Mouse (Mus musculus) heart, embryonic 13.5 days (tissue): Measurements from ENCODE around the gene Chd1. TPM values are rescaled to one million over a fixed set of nuclear protein-coding genes. Genes with fewer than 3 reads are reported as not detected.
"Not testable (repeated sequence)": the region's sequence is repeated elsewhere in the genome, so short reads cannot be mapped to it uniquely, and the experiment has no call there.

Experiments used
- ATAC-seq: fragments of 200-750 bp; cut with Nextera tagmentation; 2 replicates; pipeline ENCODE4 v1.8.0; 2017; ENCODE audit warnings: moderate TSS enrichment; ENCODE audit not compliant: insufficient number of reproducible peaks, low FRiP score, low TSS enrichment; ENCODE audit errors: extremely low read depth
- H3K27ac ChIP-seq: fragments of 300-500 bp; sonication (generic); replicated peaks from 2 replicates; pipeline ENCODE4 v1.5.1; 2015; ENCODE audit warnings: moderate library complexity, mild to moderate bottlenecking, inconsistent platforms
- H3K27me3 ChIP-seq: fragments of 300-500 bp; sonication (generic); replicated peaks from 2 replicates; pipeline ENCODE4 v1.6.1; 2015; ENCODE audit warnings: mild to moderate bottlenecking, inconsistent platforms
- H3K36me3 ChIP-seq: fragments of 300-500 bp; sonication (generic); 2 replicates; pipeline ENCODE4 v1.6.1; 2015; ENCODE audit warnings: mild to moderate bottlenecking, inconsistent platforms
- H3K4me1 ChIP-seq: fragments of 300-500 bp; sonication (generic); 2 replicates; pipeline ENCODE4 v1.6.1; 2015; ENCODE audit warnings: inconsistent platforms
- H3K4me2 ChIP-seq: fragments of 300-500 bp; sonication (generic); 2 replicates; pipeline ENCODE4 v1.6.1; 2015; ENCODE audit warnings: inconsistent platforms, mild to moderate bottlenecking, moderate library complexity
- H3K4me3 ChIP-seq: fragments of 300-500 bp; sonication (generic); 2 replicates; pipeline ENCODE4 v1.5.1; 2015; ENCODE audit warnings: moderate library complexity, mild to moderate bottlenecking, inconsistent platforms
- H3K9ac ChIP-seq: fragments of 300-500 bp; sonication (generic); 2 replicates; pipeline ENCODE4 v1.6.1; 2015; ENCODE audit warnings: inconsistent platforms, mild to moderate bottlenecking, moderate library complexity
- H3K9me3 ChIP-seq: fragments of 300-500 bp; sonication (generic); 2 replicates; pipeline ENCODE4 v1.6.1; 2016; ENCODE audit warnings: inconsistent platforms
- WGBS: fragments of 180-500 bp; shearing (Covaris S2); methylation state at CpG from one replicate; pipeline ENCODE4 v1.1.7; 2015; ENCODE audit warnings: mixed read lengths; 5-methylcytosine and 5-hydroxymethylcytosine counted together
- polyA plus RNA-seq: library from polyadenylated mRNA; unstranded; fragments of >200 nt; fragmentation: Nextera tagmentation; extraction: Ambion mirVana; gene quantifications from 2 replicates; pipeline ENCODE4 v1.2.1, GENCODE M21; 2015

Gene Chd1
- polyA plus RNA-seq, 1 experiment from 2014 or later = 15.9 TPM

DNA sequence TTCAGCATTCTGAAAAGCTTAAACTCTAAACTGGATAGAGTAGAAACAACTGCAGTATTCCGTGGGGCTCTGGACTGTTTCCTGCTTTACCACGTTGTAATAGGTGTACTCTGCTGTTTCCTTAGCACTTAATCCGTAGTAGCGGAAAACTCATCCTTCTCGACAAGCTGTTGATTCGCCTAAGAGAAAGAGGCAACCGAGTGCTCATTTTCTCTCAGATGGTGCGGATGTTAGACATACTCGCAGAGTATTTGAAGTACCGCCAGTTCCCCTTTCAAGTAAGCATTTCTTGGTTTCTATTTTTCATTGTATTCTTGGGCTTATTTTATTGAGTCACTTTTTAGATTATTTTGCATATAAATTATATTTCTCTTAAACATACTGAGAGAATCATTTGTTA, 38.2 kb downstream of the Chd1 start:
- H3K4me2 ChIP-seq = no peak overlapping the region
- peaks cover 72% of the 10 kb centered on the region for H3K36me3 ChIP-seq
- peaks cover 5% of the 10 kb centered on the region; the same call in 1 of the 2 replicates for H3K4me1 ChIP-seq
- no peaks in the 10 kb centered on the region for H3K27me3 ChIP-seq
- no peaks in the 10 kb centered on the region for H3K9me3 ChIP-seq
- H3K27ac ChIP-seq = peak overlapping the region; percentile 48
- no peak overlapping the region for H3K4me3 ChIP-seq
- ATAC-seq = no peak
- H3K9ac ChIP-seq = no peak overlapping the region
- 79% methylated on average over 10 of the region's 10 CpGs for WGBS

GRCm38 (mm10) chr17:15743379-15743778, 38.6 kb downstream of the Chd1 start:
- H3K9me3 ChIP-seq = no peaks in the 10 kb centered on the region
- peaks cover 5% of the 10 kb centered on the region; the same call in 1 of the 2 replicates for H3K4me1 ChIP-seq
- H3K36me3 ChIP-seq = peaks cover 72% of the 10 kb centered on the region
- H3K4me3 ChIP-seq = no peak overlapping the region
- no peaks in the 10 kb centered on the region for H3K27me3 ChIP-seq
- WGBS = 70% methylated on average over 5 of the region's 5 CpGs
- H3K9ac ChIP-seq = no peak overlapping the region
- H3K4me2 ChIP-seq = no peak overlapping the region
- peak overlapping the region; percentile 72 for H3K27ac ChIP-seq
- ATAC-seq = no peak

GRCm38 (mm10) chr17:15746696-15747095, 41.9 kb downstream of the Chd1 start:
- H3K4me2 ChIP-seq = no peak overlapping the region
- H3K9me3 ChIP-seq = no peaks in the 10 kb centered on the region
- no peak overlapping the region for H3K4me3 ChIP-seq
- WGBS = 83% methylated on average over 11 of the region's 11 CpGs
- ATAC-seq = no peak
- H3K36me3 ChIP-seq = peaks cover 83% of the 10 kb centered on the region
- no peak overlapping the region for H3K27ac ChIP-seq
- H3K4me1 ChIP-seq = peaks cover 5% of the 10 kb centered on the region; the same call in 1 of the 2 replicates
- H3K27me3 ChIP-seq = no peaks in the 10 kb centered on the region
- H3K9ac ChIP-seq = no peak overlapping the region

DNA sequence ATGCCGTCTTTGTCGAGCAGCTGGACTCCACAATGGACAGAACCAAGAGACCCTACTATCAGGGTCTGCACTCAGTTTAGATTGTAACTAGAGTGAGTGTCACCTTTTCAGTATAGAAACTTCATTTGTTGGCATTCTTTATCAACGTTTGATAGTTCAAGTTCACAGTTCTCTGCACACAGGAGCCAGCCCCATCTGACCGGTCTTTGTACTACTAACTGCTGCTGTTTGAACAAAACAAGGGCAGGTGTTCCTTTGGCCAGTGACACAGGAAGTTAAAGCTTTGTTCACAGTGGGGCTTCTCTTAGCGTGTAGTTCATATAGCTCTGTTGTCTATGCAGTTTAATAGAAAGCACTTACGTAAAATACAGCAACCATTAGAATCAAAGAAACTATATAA, 43.3 kb downstream of the Chd1 start:
- Histone ChIP-seq H3K27ac (no peak overlapping the region), H3K9me3 (no peaks in the 10 kb centered on the region), H3K4me1 (peaks cover 5% of the 10 kb centered on the region; the same call in 1 of the 2 replicates), H3K9ac (no peak overlapping the region), H3K27me3 (no peaks in the 10 kb centered on the region), H3K36me3 (peaks cover 81% of the 10 kb centered on the region), H3K4me3 (no peak overlapping the region), H3K4me2 (no peak overlapping the region)
- 90% methylated on average over 6 of the region's 6 CpGs for WGBS
- no peak for ATAC-seq

- WGBS = 85% methylated on average over 5 of the region's 5 CpGs
- H3K36me3 ChIP-seq = peaks cover 84% of the 10 kb centered on the region
- not testable (repeated sequence) for H3K27ac ChIP-seq
Measured at GRCm38 (mm10) chr17:15751264-15751663, 46.5 kb downstream of the Chd1 start.

GRCm38 (mm10) chr17:15761191-15761590, 56.4 kb downstream of the Chd1 start:
- no peak for ATAC-seq
- WGBS = 86% methylated on average over 8 of the region's 8 CpGs

More at GRCm38 (mm10) chr17:15751264-15751663, 46.5 kb downstream of the Chd1 start:
- H3K4me1 ChIP-seq, H3K4me2 ChIP-seq, H3K9me3 ChIP-seq, ATAC-seq, H3K27me3 ChIP-seq, H3K9ac ChIP-seq, H3K4me3 ChIP-seq: not testable (repeated sequence)

GRCm38 (mm10) chr17:15769081-15769724, 64.4 kb downstream of the Chd1 start:
- H3K4me1 ChIP-seq = no peaks in the 10 kb centered on the region
- no peak overlapping the region for H3K9ac ChIP-seq
- H3K27me3 ChIP-seq = no peaks in the 10 kb centered on the region
- H3K4me3 ChIP-seq = no peak overlapping the region
- no peak overlapping the region for H3K4me2 ChIP-seq
- H3K36me3 ChIP-seq = peaks cover 80% of the 10 kb centered on the region
- ATAC-seq = no peak
- no peaks in the 10 kb centered on the region for H3K9me3 ChIP-seq
- WGBS = 88% methylated on average over 7 of the region's 7 CpGs
- H3K27ac ChIP-seq = no peak overlapping the region

More at GRCm38 (mm10) chr17:15761191-15761590, 56.4 kb downstream of the Chd1 start:
- Histone ChIP-seq H3K27me3 (no peaks in the 10 kb centered on the region), H3K27ac (no peak overlapping the region), H3K4me3 (no peak overlapping the region), H3K4me2 (no peak overlapping the region), H3K9ac (no peak overlapping the region), H3K4me1 (no peaks in the 10 kb centered on the region), H3K9me3 (no peaks in the 10 kb centered on the region), H3K36me3 (peaks cover 81% of the 10 kb centered on the region)

GRCm38 (mm10) chr17:15773956-15774355, 69.2 kb downstream of the Chd1 start:
- WGBS = 84% methylated on average over 6 of the region's 6 CpGs
- no peak overlapping the region for H3K9ac ChIP-seq
- no peaks in the 10 kb centered on the region for H3K4me1 ChIP-seq
- no peak for ATAC-seq
- no peaks in the 10 kb centered on the region for H3K9me3 ChIP-seq
- no peak overlapping the region for H3K4me2 ChIP-seq
- H3K27me3 ChIP-seq = no peaks in the 10 kb centered on the region
- no peak overlapping the region for H3K27ac ChIP-seq
- peaks cover 38% of the 10 kb centered on the region for H3K36me3 ChIP-seq
- no peak overlapping the region for H3K4me3 ChIP-seq

DNA sequence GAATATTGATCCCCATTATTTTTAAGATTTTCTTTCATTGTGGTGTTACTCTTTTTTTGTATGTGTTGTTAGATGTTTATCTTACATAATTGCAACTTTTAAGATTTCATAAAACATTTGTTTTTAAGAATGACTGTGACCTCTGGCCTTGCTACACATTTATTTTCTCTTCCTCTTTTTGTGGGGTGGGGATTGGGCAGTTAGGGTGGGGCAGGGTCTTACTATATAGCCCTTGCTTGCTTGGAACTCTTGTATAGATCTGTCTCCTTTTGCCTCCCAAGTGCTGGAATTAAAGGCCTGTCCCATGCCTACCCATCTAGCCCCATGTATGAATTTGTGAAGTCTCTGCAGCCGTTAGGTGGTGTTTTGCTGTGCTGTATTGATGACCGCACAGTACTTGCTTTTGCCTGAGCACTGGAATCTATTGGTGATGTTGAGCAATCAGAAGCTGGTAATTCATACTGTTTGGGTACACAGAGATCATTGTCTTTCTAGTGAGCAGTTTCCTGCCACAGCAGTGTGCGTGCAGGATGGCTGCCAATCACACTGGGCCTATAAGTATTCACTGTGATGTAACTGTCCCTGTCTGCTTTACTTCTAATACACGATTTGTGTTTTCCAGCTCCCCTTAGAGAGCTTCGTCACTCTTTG, 69.9 kb downstream of the Chd1 start:
- WGBS = 78% methylated on average over 5 of the region's 5 CpGs

DNA sequence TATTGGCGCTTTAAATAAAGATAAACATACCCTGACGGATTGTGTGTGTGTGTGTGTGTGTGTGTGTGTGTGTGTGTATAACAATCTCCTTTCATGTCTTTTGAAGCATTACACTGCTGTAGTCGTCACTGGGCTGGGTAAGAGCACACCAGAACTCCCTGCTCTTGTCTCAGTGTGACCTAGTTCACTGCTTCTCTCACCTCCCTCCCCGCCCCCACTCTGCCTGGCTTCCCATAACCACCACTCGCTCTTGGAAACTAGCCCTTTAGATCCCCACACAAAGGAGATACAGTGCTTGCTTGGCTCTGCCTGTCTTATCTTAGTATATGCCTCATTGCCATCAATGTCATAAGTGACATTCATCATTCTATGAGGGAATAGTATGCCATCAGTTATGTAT, 71.6 kb downstream of the Chd1 start:
- H3K4me3 ChIP-seq = no peak overlapping the region
- WGBS = 58% methylated on average over 5 of the region's 5 CpGs
- H3K4me1 ChIP-seq = no peaks in the 10 kb centered on the region
- no peaks in the 10 kb centered on the region for H3K27me3 ChIP-seq
- H3K9me3 ChIP-seq = no peaks in the 10 kb centered on the region
- H3K27ac ChIP-seq = no peak overlapping the region
- no peak overlapping the region for H3K9ac ChIP-seq
- peaks cover 14% of the 10 kb centered on the region for H3K36me3 ChIP-seq
- no peak for ATAC-seq
- H3K4me2 ChIP-seq = no peak overlapping the region

More for the DNA sequence above, 69.9 kb downstream of the Chd1 start:
- H3K4me1 ChIP-seq = no peaks in the 10 kb centered on the region
- no peak overlapping the region for H3K27ac ChIP-seq
- H3K9ac ChIP-seq = no peak overlapping the region
- no peaks in the 10 kb centered on the region for H3K27me3 ChIP-seq
- H3K4me3 ChIP-seq = no peak overlapping the region
- ATAC-seq = no peak
- no peak overlapping the region for H3K4me2 ChIP-seq
- no peaks in the 10 kb centered on the region for H3K9me3 ChIP-seq
- H3K36me3 ChIP-seq = peaks cover 31% of the 10 kb centered on the region

- WGBS = 84% methylated on average over 6 of the region's 6 CpGs
Measured at GRCm38 (mm10) chr17:15777979-15778378, 73.2 kb downstream of the Chd1 start.

DNA sequence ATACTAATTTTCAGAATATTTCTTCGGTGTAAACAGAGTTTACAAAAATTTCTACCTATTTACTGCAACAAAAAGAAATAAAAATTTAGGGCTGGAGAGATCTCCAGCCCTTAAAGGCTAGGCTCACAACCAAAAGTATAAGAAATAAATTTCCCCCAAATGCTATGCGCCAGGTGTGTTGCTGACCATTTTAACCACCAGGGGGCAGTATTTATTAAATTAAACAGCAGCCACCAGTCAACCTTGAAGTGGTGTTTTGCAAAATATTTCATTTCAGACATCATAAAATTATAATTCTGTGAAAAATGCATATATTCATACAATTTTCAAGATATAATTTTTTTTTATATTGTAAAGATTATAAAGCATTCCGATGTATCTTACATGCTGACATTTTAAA, 82.3 kb downstream of the Chd1 start:
- Histone ChIP-seq H3K36me3 (no peaks in the 10 kb centered on the region), H3K4me3 (no peak overlapping the region), H3K9ac (no peak overlapping the region), H3K9me3 (no peaks in the 10 kb centered on the region), H3K4me1 (no peaks in the 10 kb centered on the region), H3K27me3 (no peaks in the 10 kb centered on the region), H3K4me2 (no peak overlapping the region), H3K27ac (no peak overlapping the region)
- ATAC-seq = no peak
- 23% methylated on average over 3 of the region's 3 CpGs for WGBS

More at GRCm38 (mm10) chr17:15777979-15778378, 73.2 kb downstream of the Chd1 start:
- Histone ChIP-seq H3K27me3 (no peaks in the 10 kb centered on the region), H3K27ac (no peak overlapping the region), H3K36me3 (peaks cover under 1% of the 10 kb centered on the region; the same call in 1 of the 2 replicates), H3K4me3 (no peak overlapping the region), H3K9ac (no peak overlapping the region), H3K9me3 (no peaks in the 10 kb centered on the region), H3K4me2 (no peak overlapping the region), H3K4me1 (no peaks in the 10 kb centered on the region)
- no peak for ATAC-seq
